Mouse (Mus musculus) left cerebral cortex, adult 8-10 months (tissue): ENCODE data around the gene Tor4a. TPM values are rescaled to one million over a fixed set of nuclear protein-coding genes. Genes with fewer than 3 reads are reported as not detected.

ENCODE experiments used
- DNase-seq, 2 experiments: peaks; one replicate each; pipeline ENCODE4 v3.0.0; 2022; ENCODE audit warnings: low spot score in 2 of 2
- total RNA-seq, 4 experiments: library from RNA; stranded (reverse); gene quantifications; 2 replicates each; pipeline ENCODE4 v1.2.4; 2022

Gene Tor4a
- total RNA-seq, 4 experiments from 2014 or later, result 2.2 to 3.4 (median 2.5) TPM

- DNase-seq, result no peak
Observed at GRCm38 (mm10) chr2:25225811-25226379, 29.2 kb upstream of the Tor4a start.

GRCm38 (mm10) chr2:25224766-25225752 lies 28.4 kb upstream of the Tor4a start:
- DNase-seq, result peak; percentile 95 to 100

- no peak for DNase-seq
Observed at GRCm38 (mm10) chr2:25224492-25224765, 27.7 kb upstream of the Tor4a start, which contains the start of gene Tubb4b. TSS of gene Tubb4b (minus strand) at chr2:25224702.

GRCm38 (mm10) chr2:25223681-25224491 lies 27.2 kb upstream of the Tor4a start:
- DNase-seq, result peak in 1 of 2 experiments; percentile 83

GRCm38 (mm10) chr2:25221331-25221772 lies 24.7 kb upstream of the Tor4a start:
- DNase-seq, result no peak

- DNase-seq, result no peak
Observed at GRCm38 (mm10) chr2:25218445-25218844, 21.8 kb upstream of the Tor4a start, which contains the start of gene Fam166a. TSS of gene Fam166a (plus strand) at chr2:25218745.

- DNase-seq, result no peak
Observed at GRCm38 (mm10) chr2:25217666-25218065, 21.0 kb upstream of the Tor4a start.

- no peak for DNase-seq
Observed at GRCm38 (mm10) chr2:25214444-25214843, 17.8 kb upstream of the Tor4a start, which contains the start of gene Stpg3. TSS of gene Stpg3 (minus strand) at chr2:25214637.

GRCm38 (mm10) chr2:25213266-25213865 lies 16.7 kb upstream of the Tor4a start:
- DNase-seq, result no peak

- peak; percentile 71 to 78 for DNase-seq
Observed at GRCm38 (mm10) chr2:25211121-25211670, 14.5 kb upstream of the Tor4a start, which contains the start of gene Nelfb. TSS of gene Nelfb (minus strand) at chr2:25211489.

GRCm38 (mm10) chr2:25210686-25211085 lies 14.0 kb upstream of the Tor4a start:
- no peak for DNase-seq

GRCm38 (mm10) chr2:25207593-25207992 lies 10.9 kb upstream of the Tor4a start:
- DNase-seq, result no peak

- DNase-seq, result no peak
Observed at GRCm38 (mm10) chr2:25203631-25204214, 7.0 kb upstream of the Tor4a start.

- DNase-seq, result no peak
Observed at GRCm38 (mm10) chr2:25200631-25201030, 3.9 kb upstream of the Tor4a start.

GRCm38 (mm10) chr2:25197946-25198345 lies 1.3 kb upstream of the Tor4a start:
- no peak for DNase-seq

- DNase-seq, result no peak
Observed at GRCm38 (mm10) chr2:25197191-25197590, 505 bp upstream of the Tor4a start.

GRCm38 (mm10) chr2:25195211-25196156 lies 1.2 kb downstream of the Tor4a start:
- no peak for DNase-seq

GRCm38 (mm10) chr2:25194486-25195171 lies 2.1 kb downstream of the Tor4a start:
- DNase-seq, result no peak

GRCm38 (mm10) chr2:25194006-25194405 lies 2.7 kb downstream of the Tor4a start:
- DNase-seq, result no peak
